Mouse (Mus musculus): Measurements from ENCODE around the gene Dzip1l. TPM values are rescaled to one million over a fixed set of nuclear protein-coding genes. Genes with fewer than 3 reads are reported as not detected.

The Dzip1l gene
- polyA plus RNA-seq, 1 experiment from 2014 or later = 13.0 TPM

DNA sequence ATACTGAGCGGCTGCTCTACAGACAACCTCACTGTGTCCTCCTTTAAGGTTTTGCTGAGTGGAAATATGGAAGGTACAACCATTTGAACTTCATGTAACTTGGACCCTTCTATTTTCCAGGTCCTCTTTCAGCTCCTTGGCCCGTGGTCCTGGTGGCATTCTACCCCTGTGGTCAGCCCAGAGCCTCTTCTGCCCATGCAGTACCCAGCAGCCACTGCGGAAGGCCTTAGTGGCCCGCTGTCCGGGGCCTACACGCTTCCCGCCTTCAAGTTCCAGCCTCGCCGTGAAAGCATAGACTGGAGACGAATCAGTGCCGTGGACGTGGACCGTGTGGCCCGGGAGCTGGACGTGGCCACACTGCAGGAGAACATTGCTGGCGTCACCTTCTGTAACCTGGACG is 7.9 kb downstream of the Dzip1l start:
- no peak for ATAC-seq (ENCODE audit: low FRiP score)
- H3K36me3 ChIP-seq (ENCODE audit: control insufficient read depth, insufficient read depth, low read length) = peaks cover 13% of the 10 kb centered on the region; the same call in 1 of the 2 replicates

GRCm38 (mm10) chr9:99637736-99638135 is 8.4 kb downstream of the Dzip1l start:
- Histone ChIP-seq H3K4me3 (ENCODE audit: low read depth, low read length) (no peak overlapping the region), H3K36me3 (ENCODE audit: control insufficient read depth, insufficient read depth, low read length) (peaks cover 15% of the 10 kb centered on the region; the same call in 1 of the 2 replicates), H3K4me1 (ENCODE audit: control insufficient read depth, insufficient read depth, low read length) (no peaks in the 10 kb centered on the region), H3K9ac (ENCODE audit: low read length) (no peak overlapping the region), H3K9me3 (ENCODE audit: control insufficient read depth, low read length) (no peaks in the 10 kb centered on the region), H3K4me2 (no peak overlapping the region), H3K27ac (ENCODE audit: low read depth, low read length) (no peak overlapping the region), H3K27me3 (ENCODE audit: control insufficient read depth, insufficient read depth, low read length) (no peaks in the 10 kb centered on the region)
- DNase-seq (ENCODE audit: low spot score, missing footprints) (peak; percentile 51), ATAC-seq (ENCODE audit: low FRiP score) (no peak)
- 96% methylated on average over 13 of the region's 13 CpGs for WGBS

More for the DNA sequence above, 7.9 kb downstream of the Dzip1l start:
- Histone ChIP-seq H3K4me1 (ENCODE audit: control insufficient read depth, insufficient read depth, low read length) (peaks cover 5% of the 10 kb centered on the region), H3K27me3 (ENCODE audit: control insufficient read depth, insufficient read depth, low read length) (no peaks in the 10 kb centered on the region), H3K4me3 (ENCODE audit: low read depth, low read length) (no peak overlapping the region), H3K27ac (ENCODE audit: low read depth, low read length) (no peak overlapping the region), H3K9ac (ENCODE audit: low read length) (no peak overlapping the region), H3K4me2 (no peak overlapping the region), H3K9me3 (ENCODE audit: control insufficient read depth, low read length) (no peaks in the 10 kb centered on the region)
- DNase-seq (ENCODE audit: low spot score, missing footprints) = peak; percentile 17
- 97% methylated on average over 17 of the region's 17 CpGs for WGBS

DNA sequence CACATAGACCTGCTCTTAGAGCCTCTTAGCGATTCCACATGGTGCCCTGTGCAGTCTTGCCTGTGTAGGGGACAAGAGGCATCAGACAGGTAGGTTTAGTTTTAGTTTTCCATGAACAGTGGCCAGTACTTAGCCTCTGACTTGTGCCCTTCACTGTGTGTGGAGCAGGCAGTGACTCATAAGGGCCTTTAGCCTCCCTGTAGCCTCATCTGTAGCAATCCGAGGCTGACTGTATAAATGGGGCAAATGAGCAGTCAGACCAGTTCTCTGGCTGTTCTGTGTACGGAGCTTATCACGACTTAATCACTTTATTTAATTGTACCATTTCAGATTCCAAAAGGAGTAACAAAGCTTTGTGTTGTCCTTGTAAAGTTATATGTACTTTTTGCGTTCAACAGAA is 10.7 kb downstream of the Dzip1l start:
- Histone ChIP-seq H3K4me3 (ENCODE audit: low read depth, low read length) (no peak overlapping the region), H3K4me2 (no peak overlapping the region), H3K27me3 (ENCODE audit: control insufficient read depth, insufficient read depth, low read length) (no peaks in the 10 kb centered on the region), H3K36me3 (ENCODE audit: control insufficient read depth, insufficient read depth, low read length) (peaks cover 15% of the 10 kb centered on the region), H3K27ac (ENCODE audit: low read depth, low read length) (no peak overlapping the region), H3K4me1 (ENCODE audit: control insufficient read depth, insufficient read depth, low read length) (no peaks in the 10 kb centered on the region), H3K9ac (ENCODE audit: low read length) (no peak overlapping the region), H3K9me3 (ENCODE audit: control insufficient read depth, low read length) (no peaks in the 10 kb centered on the region)
- ATAC-seq (ENCODE audit: low FRiP score) (no peak), DNase-seq (ENCODE audit: low spot score, missing footprints) (peak; percentile 21)
- WGBS = 90% methylated on average over 5 of the region's 5 CpGs

DNA sequence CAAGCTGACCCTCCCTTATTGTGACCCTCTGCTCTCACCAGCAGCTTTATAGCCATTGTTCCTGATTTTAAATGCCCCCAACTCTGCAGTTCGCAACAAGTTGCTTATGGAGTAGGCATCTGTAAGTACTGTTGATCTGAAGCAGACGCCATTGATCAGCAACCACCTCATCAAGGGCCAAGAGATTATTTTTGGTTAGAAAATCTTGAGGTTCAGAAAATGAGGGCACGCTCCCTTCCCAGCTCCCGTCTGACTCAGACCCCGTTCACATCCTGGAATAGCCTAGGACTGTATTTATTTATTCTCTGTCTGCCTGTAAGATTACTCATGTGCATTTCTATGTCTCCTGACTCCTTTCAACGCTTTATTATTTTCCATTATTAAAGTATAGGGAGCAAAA is 16.1 kb downstream of the Dzip1l start:
- H3K27ac ChIP-seq (ENCODE audit: low read depth, low read length) = no peak overlapping the region
- no peaks in the 10 kb centered on the region for H3K27me3 ChIP-seq (ENCODE audit: control insufficient read depth, insufficient read depth, low read length)
- peaks cover 19% of the 10 kb centered on the region for H3K36me3 ChIP-seq (ENCODE audit: control insufficient read depth, insufficient read depth, low read length)
- DNase-seq (ENCODE audit: low spot score, missing footprints) (no peak), ATAC-seq (ENCODE audit: low FRiP score) (no peak)
- H3K9ac ChIP-seq (ENCODE audit: low read length) = no peak overlapping the region
- no peaks in the 10 kb centered on the region for H3K9me3 ChIP-seq (ENCODE audit: control insufficient read depth, low read length)
- 93% methylated on average over 6 of the region's 6 CpGs for WGBS
- H3K4me1 ChIP-seq (ENCODE audit: control insufficient read depth, insufficient read depth, low read length) = no peaks in the 10 kb centered on the region
- no peak overlapping the region for H3K4me2 ChIP-seq
- no peak overlapping the region for H3K4me3 ChIP-seq (ENCODE audit: low read depth, low read length)

GRCm38 (mm10) chr9:99646102-99646501 is 16.8 kb downstream of the Dzip1l start:
- Histone ChIP-seq H3K27ac (ENCODE audit: low read depth, low read length) (no peak overlapping the region), H3K4me1 (ENCODE audit: control insufficient read depth, insufficient read depth, low read length) (no peaks in the 10 kb centered on the region), H3K4me2 (no peak overlapping the region), H3K27me3 (ENCODE audit: control insufficient read depth, insufficient read depth, low read length) (no peaks in the 10 kb centered on the region), H3K9me3 (ENCODE audit: control insufficient read depth, low read length) (no peaks in the 10 kb centered on the region), H3K9ac (ENCODE audit: low read length) (no peak overlapping the region), H3K36me3 (ENCODE audit: control insufficient read depth, insufficient read depth, low read length) (peaks cover 19% of the 10 kb centered on the region), H3K4me3 (ENCODE audit: low read depth, low read length) (no peak overlapping the region)
- no peak for DNase-seq (ENCODE audit: low spot score, missing footprints)
- ATAC-seq (ENCODE audit: low FRiP score) = no peak
- 93% methylated on average over 6 of the region's 6 CpGs for WGBS

DNA sequence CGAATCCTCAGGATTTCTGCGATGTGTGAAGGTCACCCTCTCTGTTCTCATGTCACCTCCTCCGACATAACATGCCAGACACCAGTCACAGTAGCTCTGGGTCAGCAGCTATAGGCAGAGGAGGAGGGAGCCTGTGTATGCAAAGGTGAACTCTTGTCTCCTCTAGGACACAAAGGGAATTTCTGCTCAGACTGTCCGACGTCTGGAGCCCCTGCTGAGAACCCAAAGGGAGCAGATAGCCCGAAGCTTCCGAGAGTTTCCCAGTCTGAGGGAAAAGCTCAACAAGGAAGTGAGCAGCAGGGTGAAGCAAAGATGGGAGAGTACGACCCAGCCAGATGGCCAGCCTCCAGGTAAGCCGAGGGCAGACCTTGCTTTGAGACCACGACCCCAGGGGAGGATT is 31.5 kb downstream of the Dzip1l start:
- Histone ChIP-seq H3K4me1 (ENCODE audit: control insufficient read depth, insufficient read depth, low read length) (no peaks in the 10 kb centered on the region), H3K4me3 (ENCODE audit: low read depth, low read length) (no peak overlapping the region), H3K27ac (ENCODE audit: low read depth, low read length) (no peak overlapping the region), H3K9me3 (ENCODE audit: control insufficient read depth, low read length) (no peaks in the 10 kb centered on the region), H3K27me3 (ENCODE audit: control insufficient read depth, insufficient read depth, low read length) (no peaks in the 10 kb centered on the region), H3K36me3 (ENCODE audit: control insufficient read depth, insufficient read depth, low read length) (peaks cover 9% of the 10 kb centered on the region; the same call in 1 of the 2 replicates), H3K9ac (ENCODE audit: low read length) (no peak overlapping the region), H3K4me2 (no peak overlapping the region)
- 81% methylated on average over 10 of the region's 10 CpGs for WGBS
- DNase-seq (ENCODE audit: low spot score, missing footprints) (no peak), ATAC-seq (ENCODE audit: low FRiP score) (no peak)

GRCm38 (mm10) chr9:99661606-99662166 is 32.4 kb downstream of the Dzip1l start:
- H3K4me2 ChIP-seq = no peak overlapping the region
- no peak overlapping the region for H3K9ac ChIP-seq (ENCODE audit: low read length)
- WGBS = 83% methylated on average over 16 of the region's 16 CpGs
- H3K4me3 ChIP-seq (ENCODE audit: low read depth, low read length) = no peak overlapping the region
- DNase-seq (ENCODE audit: low spot score, missing footprints) = no peak
- no peak for ATAC-seq (ENCODE audit: low FRiP score)
- peaks cover 6% of the 10 kb centered on the region; the same call in 1 of the 2 replicates for H3K36me3 ChIP-seq (ENCODE audit: control insufficient read depth, insufficient read depth, low read length)
- H3K9me3 ChIP-seq (ENCODE audit: control insufficient read depth, low read length) = no peaks in the 10 kb centered on the region
- H3K27ac ChIP-seq (ENCODE audit: low read depth, low read length) = no peak overlapping the region
- no peaks in the 10 kb centered on the region for H3K4me1 ChIP-seq (ENCODE audit: control insufficient read depth, insufficient read depth, low read length)
- H3K27me3 ChIP-seq (ENCODE audit: control insufficient read depth, insufficient read depth, low read length) = no peaks in the 10 kb centered on the region

- WGBS = 31% methylated on average over 7 of the region's 7 CpGs
- ATAC-seq (ENCODE audit: low FRiP score) (peak; percentile 27; the same call in 1 of the 2 replicates), DNase-seq (ENCODE audit: low spot score, missing footprints) (peak; percentile 99)
- Histone ChIP-seq H3K27ac (ENCODE audit: low read depth, low read length) (no peak overlapping the region), H3K9ac (ENCODE audit: low read length) (no peak overlapping the region), H3K9me3 (ENCODE audit: control insufficient read depth, low read length) (no peaks in the 10 kb centered on the region), H3K36me3 (ENCODE audit: control insufficient read depth, insufficient read depth, low read length) (peaks cover 6% of the 10 kb centered on the region; the same call in 1 of the 2 replicates), H3K4me1 (ENCODE audit: control insufficient read depth, insufficient read depth, low read length) (no peaks in the 10 kb centered on the region), H3K27me3 (ENCODE audit: control insufficient read depth, insufficient read depth, low read length) (no peaks in the 10 kb centered on the region), H3K4me2 (no peak overlapping the region), H3K4me3 (ENCODE audit: low read depth, low read length) (no peak overlapping the region)
These were observed 33.1 kb downstream of the Dzip1l start for GRCm38 (mm10) chr9:99662406-99662805.

DNA sequence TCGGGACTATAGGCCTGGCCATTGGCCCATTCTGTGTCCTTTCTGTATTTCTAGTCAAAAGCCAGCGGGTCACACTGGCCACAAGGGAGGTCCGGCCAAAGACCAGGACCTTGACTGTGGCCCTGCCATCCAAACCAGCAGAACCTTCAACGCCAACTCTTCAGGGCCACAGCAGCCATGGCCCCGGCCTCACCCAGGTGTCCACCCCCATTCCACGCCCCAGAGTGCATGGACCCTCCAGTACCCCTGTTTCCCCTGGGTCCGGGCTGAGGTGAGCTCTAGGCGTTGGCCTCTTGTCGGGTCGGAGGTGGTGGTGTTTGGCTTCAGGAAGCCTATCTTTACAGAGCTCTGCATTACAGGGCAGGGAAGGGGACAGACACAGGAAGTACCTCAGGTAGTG is 33.6 kb downstream of the Dzip1l start:
- Histone ChIP-seq H3K4me1 (ENCODE audit: control insufficient read depth, insufficient read depth, low read length) (no peaks in the 10 kb centered on the region), H3K4me2 (no peak overlapping the region), H3K9me3 (ENCODE audit: control insufficient read depth, low read length) (no peaks in the 10 kb centered on the region), H3K27me3 (ENCODE audit: control insufficient read depth, insufficient read depth, low read length) (no peaks in the 10 kb centered on the region), H3K4me3 (ENCODE audit: low read depth, low read length) (no peak overlapping the region), H3K27ac (ENCODE audit: low read depth, low read length) (no peak overlapping the region), H3K9ac (ENCODE audit: low read length) (no peak overlapping the region), H3K36me3 (ENCODE audit: control insufficient read depth, insufficient read depth, low read length) (peaks cover 11% of the 10 kb centered on the region; the same call in 1 of the 2 replicates)
- no peak for ATAC-seq (ENCODE audit: low FRiP score)
- DNase-seq (ENCODE audit: low spot score, missing footprints) = no peak
- WGBS = 94% methylated on average over 10 of the region's 10 CpGs

Data from midbrain, embryonic 11.5 days (tissue).